ENCODE assay signal across 31 mouse cellular contexts in genomic region chr1:24832246-24832645, GRCm38 (mm10).
A peak's percentile ranks its signal among the peaks of the same experiment; 100 is the strongest.
DNase-seq lines count a peak whose midpoint lies in the region; ATAC-seq and TF ChIP-seq lines count a peak whose summit lies in the region.
"Had no signal": no experiment of that assay in that cellular context is flagged by ENCODE, and none has a peak within 500 bp of the region (broad histone marks: within the 10 kb centered on the region; RNA-seq: fewer than 3 reads in every experiment).

No protein-coding gene starts in this region.

- peak; percentile 44; the same call in 1 of the 2 replicates for ATAC-seq in forebrain, embryonic 14.5 days
- no peak for ATAC-seq in forebrain, embryonic 15.5 days (replicated peaks)
- ATAC-seq in stomach, postnatal 0 days (ENCODE audit: low FRiP score, low TSS enrichment) = no peak
- ATAC-seq: hindbrain, embryonic 16.5 days; intestine, embryonic 15.5 days; Patski had no signal

- no peak for TF ChIP-seq EP300 in stomach, postnatal 0 days (optimal IDR thresholded peaks at IDR 0.05)

- no peak overlapping the region for H3K4me2 ChIP-seq in forebrain, embryonic 14.5 days (ENCODE audit: low read length)
- H3K4me2 ChIP-seq in forebrain, embryonic 15.5 days (replicated peaks) = no peak overlapping the region
- no peak overlapping the region for H3K4me2 ChIP-seq in stomach, postnatal 0 days (replicated peaks; ENCODE audit: low read depth)
- H3K4me2 ChIP-seq: embryonic facial prominence, embryonic 13.5 days; heart, embryonic 12.5 days; heart, embryonic 15.5 days; hindbrain, embryonic 13.5 days; intestine, embryonic 15.5 days had no signal

- no peaks in the 10 kb centered on the region for H3K36me3 ChIP-seq in forebrain, embryonic 14.5 days (ENCODE audit: control insufficient read depth, insufficient read depth, low read length)
- H3K36me3 ChIP-seq in forebrain, embryonic 15.5 days = no peaks in the 10 kb centered on the region
- H3K36me3 ChIP-seq in stomach, postnatal 0 days (ENCODE audit: control insufficient read depth, insufficient read depth, low read length) = no peaks in the 10 kb centered on the region
- H3K36me3 ChIP-seq: embryonic facial prominence, embryonic 10.5 days; embryonic facial prominence, embryonic 13.5 days; G1E; heart, embryonic 12.5 days; heart, embryonic 15.5 days; hindbrain, embryonic 10.5 days; hindbrain, embryonic 13.5 days; intestine, embryonic 15.5 days had no signal

- 74% methylated on average over 3 of the region's 3 CpGs for WGBS in forebrain, embryonic 14.5 days
- 56% methylated on average over 3 of the region's 3 CpGs for WGBS in forebrain, embryonic 15.5 days
- WGBS in stomach, postnatal 0 days = 91% methylated on average over 3 of the region's 3 CpGs

- no peak overlapping the region for H3K27ac ChIP-seq in forebrain, embryonic 14.5 days (ENCODE audit: low read depth, low read length)
- no peak overlapping the region for H3K27ac ChIP-seq in forebrain, embryonic 15.5 days (replicated peaks)
- H3K27ac ChIP-seq in stomach, postnatal 0 days (replicated peaks) = no peak overlapping the region
- H3K27ac ChIP-seq: embryonic facial prominence, embryonic 10.5 days; embryonic facial prominence, embryonic 13.5 days; heart, embryonic 15.5 days; hindbrain, embryonic 10.5 days; hindbrain, embryonic 13.5 days; intestine, embryonic 15.5 days had no signal

- H3K9ac ChIP-seq in forebrain, embryonic 14.5 days (ENCODE audit: low read length) = no peak overlapping the region
- no peak overlapping the region for H3K9ac ChIP-seq in forebrain, embryonic 15.5 days (replicated peaks)
- H3K9ac ChIP-seq in stomach, postnatal 0 days (ENCODE audit: low read length) = no peak overlapping the region
- H3K9ac ChIP-seq: embryonic facial prominence, embryonic 13.5 days; heart, embryonic 12.5 days; heart, embryonic 15.5 days; hindbrain, embryonic 13.5 days; intestine, embryonic 15.5 days had no signal

- DNase-seq in cerebellum, postnatal 10 days = peak; percentile 30
- no peak for DNase-seq in cerebellum, postnatal 4 days (ENCODE audit: low spot score in 2 of 2)
- peak; percentile 37 for DNase-seq in forebrain, embryonic 14.5 days (ENCODE audit: low spot score)
- DNase-seq in brain, adult 2 months (ENCODE audit: low read depth, low spot score) = peak; percentile 55
- peak; percentile 6 for DNase-seq in brain, embryonic 18.5 days (ENCODE audit: low read depth, low spot score)
- DNase-seq in stomach, postnatal 0 days (ENCODE audit: low spot score) = no peak
- DNase-seq: adrenal gland, postnatal 10 days; adrenal gland, postnatal 36 days; B cell, adult 2 months; cerebellum, adult 11-12 months; cerebellum, adult 9-11 months; embryo, embryonic 11 days; gastrocnemius, postnatal 25 days; heart, adult 18-20 months; heart, postnatal 10 days; heart, postnatal 36 days; kidney, adult 11 months; kidney, adult 9 months had no signal

- H3K4me3 ChIP-seq in forebrain, embryonic 14.5 days (ENCODE audit: low read depth, low read length) = no peak overlapping the region
- no peak overlapping the region for H3K4me3 ChIP-seq in forebrain, embryonic 15.5 days
- no peak overlapping the region for H3K4me3 ChIP-seq in stomach, postnatal 0 days (ENCODE audit: low read depth, low read length)
- H3K4me3 ChIP-seq: embryonic facial prominence, embryonic 10.5 days; embryonic facial prominence, embryonic 13.5 days; erythroblast, embryonic 14.5 days; heart, embryonic 12.5 days; heart, embryonic 15.5 days; hindbrain, embryonic 10.5 days; hindbrain, embryonic 13.5 days; intestine, embryonic 15.5 days had no signal

- no peaks in the 10 kb centered on the region for H3K4me1 ChIP-seq in forebrain, embryonic 14.5 days (ENCODE audit: control insufficient read depth, insufficient read depth, low read length)
- H3K4me1 ChIP-seq in forebrain, embryonic 15.5 days = no peaks in the 10 kb centered on the region
- H3K4me1 ChIP-seq in stomach, postnatal 0 days (replicated peaks; ENCODE audit: control insufficient read depth, insufficient read depth) = no peaks in the 10 kb centered on the region
- H3K4me1 ChIP-seq: embryonic facial prominence, embryonic 10.5 days; embryonic facial prominence, embryonic 13.5 days; heart, embryonic 12.5 days; heart, embryonic 15.5 days; hindbrain, embryonic 10.5 days; hindbrain, embryonic 13.5 days; intestine, embryonic 15.5 days had no signal

- no peaks in the 10 kb centered on the region for H3K27me3 ChIP-seq in forebrain, embryonic 14.5 days (replicated peaks; ENCODE audit: control insufficient read depth, insufficient read depth, low read length)
- H3K27me3 ChIP-seq in forebrain, embryonic 15.5 days = no peaks in the 10 kb centered on the region
- H3K27me3 ChIP-seq in stomach, postnatal 0 days (ENCODE audit: control insufficient read depth, insufficient read depth, low read length) = no peaks in the 10 kb centered on the region
- H3K27me3 ChIP-seq: CH12.LX; embryonic facial prominence, embryonic 13.5 days; heart, embryonic 12.5 days; heart, embryonic 15.5 days; hindbrain, embryonic 13.5 days; intestine, embryonic 15.5 days; Patski had no signal

- no peaks in the 10 kb centered on the region for H3K9me3 ChIP-seq in forebrain, embryonic 14.5 days (replicated peaks; ENCODE audit: control insufficient read depth, low read length)
- no peaks in the 10 kb centered on the region for H3K9me3 ChIP-seq in forebrain, embryonic 15.5 days
- no peaks in the 10 kb centered on the region for H3K9me3 ChIP-seq in stomach, postnatal 0 days (ENCODE audit: control insufficient read depth, low read length)
- H3K9me3 ChIP-seq: embryonic facial prominence, embryonic 10.5 days; embryonic facial prominence, embryonic 13.5 days; heart, embryonic 12.5 days; heart, embryonic 15.5 days; hindbrain, embryonic 10.5 days; hindbrain, embryonic 13.5 days; intestine, embryonic 15.5 days had no signal

- no peak for TF ChIP-seq CTCF in stomach, postnatal 0 days (IDR thresholded peaks at IDR 0.05; ENCODE audit: low read depth)

Comparison
In these comparisons a context has a peak if more than half of its experiments do, and no peak if none do; other contexts are left out.
1. DNase-seq: peak in cerebellum, postnatal 10 days (2 of 2), forebrain, embryonic 14.5 days (single experiment), brain, adult 2 months (single experiment) and brain, embryonic 18.5 days (single experiment); none in cerebellum, postnatal 4 days (0 of 2) and stomach, postnatal 0 days (single experiment).